In the genomic region with DNA sequence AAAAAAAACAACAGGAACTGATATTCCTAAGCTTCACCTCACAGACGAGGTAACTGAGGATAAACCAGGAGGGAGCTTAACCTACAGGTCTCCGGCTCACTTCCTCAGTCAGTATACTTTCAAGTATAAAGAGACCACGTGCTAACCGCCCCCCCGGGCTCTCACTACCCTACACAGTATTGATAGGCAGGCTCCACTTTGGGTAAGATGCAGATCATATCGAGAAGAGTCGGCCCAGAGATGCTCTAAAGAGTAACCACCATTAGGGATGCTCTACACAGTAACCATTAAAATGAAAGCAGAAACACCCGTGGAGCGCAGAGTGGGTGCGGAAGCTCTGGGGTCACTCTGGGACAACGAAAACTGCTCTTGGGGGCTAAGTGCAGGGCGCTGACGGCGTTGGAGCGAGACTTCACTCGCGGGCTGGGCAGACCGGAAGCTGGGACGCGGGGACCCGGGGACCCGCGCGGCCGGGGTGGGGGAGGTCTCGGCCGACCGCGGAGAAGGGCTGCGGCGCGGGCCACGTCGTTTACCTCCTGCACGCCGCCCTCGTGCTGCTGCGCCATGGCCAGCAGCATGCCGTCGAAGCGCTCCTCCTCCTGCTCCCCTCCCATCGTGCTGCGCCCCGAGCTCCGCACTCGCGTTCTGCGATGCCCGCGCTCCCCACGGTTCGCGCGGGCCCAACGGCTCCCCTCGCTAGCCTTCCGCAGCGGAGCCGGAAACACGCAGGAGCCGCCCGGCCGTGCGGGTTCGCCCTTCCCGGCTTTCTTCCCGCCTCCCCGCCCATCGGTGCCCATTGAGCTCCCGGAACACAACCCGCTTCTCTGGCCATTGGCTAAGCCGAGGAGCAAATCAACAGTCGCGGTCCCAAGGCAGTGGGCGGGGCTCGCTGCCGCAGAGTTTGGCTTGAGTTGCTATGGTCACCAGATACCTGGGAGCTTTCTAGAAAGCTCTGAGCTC, we compare ENCODE assay signal across 8 mouse cellular contexts. TPM values are rescaled to one million over a fixed set of nuclear protein-coding genes. Genes with fewer than 3 reads are reported as not detected.
A peak's percentile ranks its signal among the peaks of the same experiment; 100 is the strongest.
DNase-seq lines count a peak whose midpoint lies in the region; ATAC-seq and TF ChIP-seq lines count a peak whose summit lies in the region.

Gene Nudc (minus strand): TSS at position 725 of the 960 bp plus-strand sequence.

- H3K4me2 ChIP-seq in forebrain, embryonic 12.5 days, result peak within 1 kb of the TSS; percentile 89
- peak within 1 kb of the TSS; percentile 97 for H3K4me2 ChIP-seq in heart, postnatal 0 days (ENCODE audit: low read depth, low read length)
- H3K4me2 ChIP-seq in liver, embryonic 16.5 days (ENCODE audit: low read depth, low read length), result peak within 1 kb of the TSS; percentile 93
- H3K4me2 ChIP-seq in neural tube, embryonic 13.5 days, result peak within 1 kb of the TSS; percentile 71

- peak; percentile 96 for DNase-seq in c-Kit-positive CD71-positive TER-119-positive erythroid progenitor cells, embryonic 14.5 days (ENCODE audit: low spot score)
- DNase-seq in heart, postnatal 0 days (ENCODE audit: low spot score), result peak; percentile 97
- peak; percentile 95 to 97 for DNase-seq in kidney, postnatal 4 days

- H3K4me1 ChIP-seq in E14TG2a.4 (replicated peaks; ENCODE audit: low read depth, low read length), result peaks cover 49% of the 10 kb centered on the region
- peaks cover 16% of the 10 kb centered on the region for H3K4me1 ChIP-seq in forebrain, embryonic 12.5 days
- H3K4me1 ChIP-seq in heart, postnatal 0 days (ENCODE audit: control insufficient read depth, insufficient read depth), result peaks cover 9% of the 10 kb centered on the region
- peaks cover 19% of the 10 kb centered on the region for H3K4me1 ChIP-seq in liver, embryonic 16.5 days (ENCODE audit: control insufficient read depth, low read depth, low read length)
- peaks cover 24% of the 10 kb centered on the region for H3K4me1 ChIP-seq in neural tube, embryonic 13.5 days (replicated peaks)
- peaks cover 6% of the 10 kb centered on the region for H3K4me1 ChIP-seq in testis, adult 2 months (ENCODE audit: control insufficient read depth, insufficient read depth, low read length)

- peak; percentile 99 for ATAC-seq in forebrain, embryonic 12.5 days (ENCODE audit: low FRiP score)
- peak; percentile 100 for ATAC-seq in heart, postnatal 0 days (ENCODE audit: insufficient read depth, low read depth)
- peak; percentile 99 for ATAC-seq in liver, embryonic 16.5 days (ENCODE audit: low read depth)
- ATAC-seq in neural tube, embryonic 13.5 days (ENCODE audit: low read depth), result peak; percentile 99

- H3K4me3 ChIP-seq in E14TG2a.4 (replicated peaks; ENCODE audit: low read length), result peak within 1 kb of the TSS; percentile 98
- H3K4me3 ChIP-seq in forebrain, embryonic 12.5 days (replicated peaks), result peak within 1 kb of the TSS; percentile 95
- peak within 1 kb of the TSS; percentile 99 for H3K4me3 ChIP-seq in heart, postnatal 0 days (ENCODE audit: low read depth, low read length)
- H3K4me3 ChIP-seq in liver, embryonic 16.5 days (ENCODE audit: low read depth, low read length), result peak within 1 kb of the TSS; percentile 93
- H3K4me3 ChIP-seq in neural tube, embryonic 13.5 days, result peak within 1 kb of the TSS; percentile 83
- peak within 1 kb of the TSS; percentile 91 for H3K4me3 ChIP-seq in testis, adult 2 months (ENCODE audit: control insufficient read depth, low read depth, low read length)

- H3K27me3 ChIP-seq in E14TG2a.4 (ENCODE audit: insufficient read depth, low read length), result peaks cover 4% of the 10 kb centered on the region; the same call in 1 of the 2 replicates
- H3K27me3 ChIP-seq in forebrain, embryonic 12.5 days, result no peaks in the 10 kb centered on the region
- H3K27me3 ChIP-seq in heart, postnatal 0 days (ENCODE audit: control insufficient read depth, insufficient read depth, low read length), result no peaks in the 10 kb centered on the region
- H3K27me3 ChIP-seq in liver, embryonic 16.5 days (ENCODE audit: control insufficient read depth, insufficient read depth, low read depth, low read length), result no peaks in the 10 kb centered on the region
- H3K27me3 ChIP-seq in neural tube, embryonic 13.5 days, result no peaks in the 10 kb centered on the region
- no peaks in the 10 kb centered on the region for H3K27me3 ChIP-seq in testis, adult 2 months (ENCODE audit: control insufficient read depth, insufficient read depth, low read length)

- H3K9me3 ChIP-seq in E14TG2a.4 (ENCODE audit: low read length), result no peaks in the 10 kb centered on the region
- no peaks in the 10 kb centered on the region for H3K9me3 ChIP-seq in forebrain, embryonic 12.5 days
- no peaks in the 10 kb centered on the region for H3K9me3 ChIP-seq in heart, postnatal 0 days (replicated peaks; ENCODE audit: control insufficient read depth, low read length)
- H3K9me3 ChIP-seq in liver, embryonic 16.5 days (replicated peaks; ENCODE audit: control insufficient read depth, low read length), result no peaks in the 10 kb centered on the region
- no peaks in the 10 kb centered on the region for H3K9me3 ChIP-seq in neural tube, embryonic 13.5 days

- H3K27ac ChIP-seq in forebrain, embryonic 12.5 days, result peak within 1 kb of the TSS; percentile 72
- H3K27ac ChIP-seq in heart, postnatal 0 days (ENCODE audit: low read depth), result peak within 1 kb of the TSS; percentile 61
- H3K27ac ChIP-seq in liver, embryonic 16.5 days (ENCODE audit: low read length), result peak within 1 kb of the TSS; percentile 73
- H3K27ac ChIP-seq in neural tube, embryonic 13.5 days (replicated peaks), result peak within 1 kb of the TSS; percentile 77
- H3K27ac ChIP-seq in testis, adult 2 months (ENCODE audit: control insufficient read depth, insufficient read depth, low read depth, low read length), result peak within 1 kb of the TSS; percentile 92

- WGBS in forebrain, embryonic 12.5 days, result under 1% methylated on average over 75 of the region's 77 CpGs
- WGBS in heart, postnatal 0 days, result under 1% methylated on average over 63 of the region's 77 CpGs
- WGBS in liver, embryonic 16.5 days (ENCODE audit: insufficient replicate concordance), result under 1% methylated on average over 75 of the region's 77 CpGs
- under 1% methylated on average over 59 of the region's 77 CpGs for WGBS in neural tube, embryonic 13.5 days

- TF ChIP-seq EP300 in heart, postnatal 0 days (IDR thresholded peaks at IDR 0.05; ENCODE audit: low read depth), result no peak

- peak; percentile 93 for TF ChIP-seq POLR2A in testis, adult 2 months (IDR thresholded peaks at IDR 0.05; ENCODE audit: control insufficient read depth, low read depth, low read length)

- H3K36me3 ChIP-seq in E14TG2a.4 (ENCODE audit: insufficient read depth, low read length), result peaks cover 39% of the 10 kb centered on the region
- peaks cover 31% of the 10 kb centered on the region for H3K36me3 ChIP-seq in forebrain, embryonic 12.5 days (replicated peaks)
- peaks cover 23% of the 10 kb centered on the region; the same call in 1 of the 2 replicates for H3K36me3 ChIP-seq in heart, postnatal 0 days (replicated peaks; ENCODE audit: control insufficient read depth, insufficient read depth, low read length)
- peaks cover 4% of the 10 kb centered on the region for H3K36me3 ChIP-seq in liver, embryonic 16.5 days (ENCODE audit: control insufficient read depth, insufficient read depth)
- peaks cover 29% of the 10 kb centered on the region for H3K36me3 ChIP-seq in neural tube, embryonic 13.5 days
- no peaks in the 10 kb centered on the region for H3K36me3 ChIP-seq in testis, adult 2 months (ENCODE audit: control insufficient read depth, insufficient read depth, low read length)

- H3K9ac ChIP-seq in forebrain, embryonic 12.5 days, result peak within 1 kb of the TSS; percentile 90
- H3K9ac ChIP-seq in heart, postnatal 0 days (replicated peaks; ENCODE audit: low read depth, low read length), result peak within 1 kb of the TSS; percentile 93
- peak within 1 kb of the TSS; percentile 89 for H3K9ac ChIP-seq in liver, embryonic 16.5 days (ENCODE audit: low read depth, low read length)
- H3K9ac ChIP-seq in neural tube, embryonic 13.5 days, result peak within 1 kb of the TSS; percentile 78

- TF ChIP-seq CTCF in E14TG2a.4 (conservative IDR thresholded peaks at IDR 0.05; ENCODE audit: low read length), result no peak
- no peak for TF ChIP-seq CTCF in heart, postnatal 0 days (IDR thresholded peaks at IDR 0.05; ENCODE audit: low read depth)
- no peak for TF ChIP-seq CTCF in testis, adult 2 months (IDR thresholded peaks at IDR 0.05; ENCODE audit: control insufficient read depth, insufficient read depth, insufficient replicate concordance, low read depth, low read length)

RNA-seq across cellular contexts. Expression of gene Nudc, which starts in this region (rescaled TPM):
- polyA plus RNA-seq in forebrain, embryonic 12.5 days (2016; fragmentation: Nextera tagmentation; extraction: Ambion mirVana), result 393 and 406 TPM in 2 replicates
- total RNA-seq in heart, postnatal 0 days (2014; rRNA removed; ENCODE audit: low replicate concordance), result 29.2 and 42.1 TPM in 2 replicates
- 146 and 152 TPM in 2 replicates for polyA plus RNA-seq in heart, postnatal 0 days (2015; fragmentation: Nextera tagmentation; extraction: Ambion mirVana)
- polyA plus RNA-seq in liver, embryonic 16.5 days (2015; fragmentation: Nextera tagmentation; extraction: Ambion mirVana), result 93.7 and 98.3 TPM in 2 replicates
- polyA plus RNA-seq in neural tube, embryonic 13.5 days (2015; fragmentation: Nextera tagmentation; extraction: Ambion mirVana), result 244 and 267 TPM in 2 replicates
- polyA plus RNA-seq in testis, adult 2 months (2012; rRNA removed), result 83.0 and 104 TPM in 2 replicates

Comparison
In these comparisons a context has a peak if more than half of its experiments do, and no peak if none do; other contexts are left out.
1. Peak in every context shown above with its lines: DNase-seq, ATAC-seq, H3K4me3 ChIP-seq and H3K27ac ChIP-seq.